Mouse (Mus musculus): Measurements from ENCODE around the gene Ccdc113.

- no peak for TF ChIP-seq CTCF (IDR thresholded peaks at IDR 0.05; ENCODE audit: extremely low read depth, insufficient read length, insufficient replicate concordance, low read depth, low read length)
- TF ChIP-seq POLR2A (IDR thresholded peaks at IDR 0.05; ENCODE audit: low read depth, low read length) = no peak
Observed at GRCm38 (mm10) chr8:95505606-95506005, 28.3 kb upstream of the Ccdc113 start.
